Mouse (Mus musculus): Measurements from ENCODE around the gene Myo5c. TPM values are rescaled to one million over a fixed set of nuclear protein-coding genes. Genes with fewer than 3 reads are reported as not detected.
A peak's percentile ranks its signal among the peaks of the same experiment; 100 is the strongest.

The Myo5c gene
- polyA plus RNA-seq, 1 experiment from 2014 or later, result 0.56 TPM

DNA sequence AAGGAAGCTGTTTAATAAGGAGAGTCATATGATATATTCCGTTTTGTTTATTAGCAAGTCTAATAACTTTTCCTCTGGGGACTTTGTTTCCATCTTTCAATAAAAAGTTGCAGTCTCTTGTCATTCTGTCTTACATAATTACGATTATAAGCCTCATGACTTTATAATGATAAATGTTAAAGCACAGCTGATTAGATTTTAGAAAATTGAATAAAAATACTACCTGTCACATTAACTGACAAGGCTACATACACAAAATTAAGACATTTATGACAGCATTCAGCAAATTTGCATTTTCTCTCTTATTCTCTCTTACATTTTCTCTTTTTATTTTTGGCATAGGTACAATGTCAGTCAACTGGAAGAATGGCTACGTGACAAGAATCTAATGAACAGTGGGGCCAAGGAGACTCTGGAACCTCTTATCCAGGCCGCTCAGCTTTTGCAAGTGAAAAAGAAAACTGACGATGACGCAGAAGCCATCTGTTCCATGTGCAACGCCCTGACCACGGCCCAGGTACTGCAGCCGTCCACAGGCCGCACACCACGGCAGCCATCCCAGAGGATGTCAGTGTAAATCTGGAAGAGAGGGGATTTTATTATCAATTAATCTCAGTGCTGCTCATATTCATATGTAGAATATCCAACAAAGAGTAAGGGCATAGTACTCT lies 16.9 kb upstream of the Myo5c start:
- no peak overlapping the region for H3K27ac ChIP-seq (ENCODE audit: low read depth, low read length)
- ATAC-seq (ENCODE audit: low FRiP score) (no peak), DNase-seq (ENCODE audit: low spot score, missing footprints) (no peak)
- peaks cover 13% of the 10 kb centered on the region; the same call in 1 of the 2 replicates for H3K36me3 ChIP-seq (ENCODE audit: control insufficient read depth, insufficient read depth, low read length)
- H3K4me1 ChIP-seq (ENCODE audit: control insufficient read depth, insufficient read depth, low read length), result no peaks in the 10 kb centered on the region
- no peak overlapping the region for H3K4me2 ChIP-seq
- 93% methylated on average over 11 of the region's 11 CpGs for WGBS
- no peak overlapping the region for H3K9ac ChIP-seq (ENCODE audit: low read length)
- H3K27me3 ChIP-seq (ENCODE audit: control insufficient read depth, insufficient read depth, low read length), result no peaks in the 10 kb centered on the region
- no peaks in the 10 kb centered on the region for H3K9me3 ChIP-seq (ENCODE audit: control insufficient read depth, low read length)
- H3K4me3 ChIP-seq (ENCODE audit: low read depth, low read length), result no peak overlapping the region

- Histone ChIP-seq H3K4me2 (no peak overlapping the region), H3K27ac (ENCODE audit: low read depth, low read length) (no peak overlapping the region), H3K4me3 (ENCODE audit: low read depth, low read length) (no peak overlapping the region), H3K27me3 (ENCODE audit: control insufficient read depth, insufficient read depth, low read length) (no peaks in the 10 kb centered on the region), H3K4me1 (ENCODE audit: control insufficient read depth, insufficient read depth, low read length) (peaks cover 3% of the 10 kb centered on the region), H3K9me3 (ENCODE audit: control insufficient read depth, low read length) (no peaks in the 10 kb centered on the region), H3K9ac (ENCODE audit: low read length) (no peak overlapping the region), H3K36me3 (ENCODE audit: control insufficient read depth, insufficient read depth, low read length) (peaks cover 10% of the 10 kb centered on the region)
- ATAC-seq (ENCODE audit: low FRiP score) (no peak), DNase-seq (ENCODE audit: low spot score, missing footprints) (no peak)
- 79% methylated on average over 5 of the region's 5 CpGs for WGBS
These were observed 11.9 kb upstream of the Myo5c start for GRCm38 (mm10) chr9:75219942-75220341.

DNA sequence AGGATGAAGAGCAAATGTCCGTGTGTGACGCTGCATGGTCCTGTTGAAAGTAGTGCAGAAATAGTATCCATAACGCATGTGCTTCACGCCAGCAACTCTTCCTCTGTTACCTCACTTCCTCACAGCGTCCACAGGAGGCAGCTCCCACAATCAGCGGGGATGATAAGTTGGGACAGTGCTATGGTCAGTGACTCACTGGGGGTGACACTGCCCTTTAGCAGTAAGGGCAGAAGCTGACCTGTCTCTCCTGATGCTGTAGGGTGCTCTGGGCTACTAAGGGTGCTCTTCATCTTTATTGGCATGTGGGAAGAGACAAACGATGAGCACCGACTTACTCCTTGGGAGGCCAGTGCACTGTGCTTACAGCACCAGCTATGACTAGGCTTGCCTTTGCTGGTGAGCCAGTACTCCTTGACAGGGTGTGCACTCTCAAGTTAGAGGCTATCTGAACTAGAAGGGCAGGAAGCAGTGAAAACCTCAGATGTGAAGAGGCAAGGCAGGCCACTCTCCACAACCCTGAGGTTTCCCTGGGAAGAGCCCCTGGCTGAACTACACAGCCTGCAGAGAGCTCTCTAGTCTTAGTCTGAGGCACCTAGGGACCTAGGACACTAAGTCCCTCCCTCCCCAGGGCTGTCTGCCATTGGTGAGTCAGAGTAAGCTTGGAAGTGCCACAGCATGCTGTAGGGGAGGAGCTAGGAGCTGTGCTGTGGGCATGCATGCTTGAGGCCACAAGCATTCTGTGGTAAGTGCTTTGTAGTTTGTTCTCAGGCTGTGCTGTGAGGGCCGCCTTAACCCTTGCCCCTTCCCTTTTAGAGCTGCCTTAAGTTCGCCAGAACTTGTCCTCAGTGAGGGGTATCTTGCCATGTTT lies 10.2 kb upstream of the Myo5c start:
- Histone ChIP-seq H3K4me1 (ENCODE audit: control insufficient read depth, insufficient read depth, low read length) (peaks cover 3% of the 10 kb centered on the region), H3K27ac (ENCODE audit: low read depth, low read length) (no peak overlapping the region), H3K36me3 (ENCODE audit: control insufficient read depth, insufficient read depth, low read length) (peaks cover 8% of the 10 kb centered on the region), H3K9ac (ENCODE audit: low read length) (no peak overlapping the region; the same call in 1 of the 2 replicates), H3K9me3 (ENCODE audit: control insufficient read depth, low read length) (no peaks in the 10 kb centered on the region), H3K4me2 (no peak overlapping the region), H3K4me3 (ENCODE audit: low read depth, low read length) (no peak overlapping the region), H3K27me3 (ENCODE audit: control insufficient read depth, insufficient read depth, low read length) (no peaks in the 10 kb centered on the region)
- DNase-seq (ENCODE audit: low spot score, missing footprints) (no peak), ATAC-seq (ENCODE audit: low FRiP score) (peak; percentile 50; the same call in 1 of the 2 replicates)
- WGBS, result 65% methylated on average over 10 of the region's 10 CpGs

DNA sequence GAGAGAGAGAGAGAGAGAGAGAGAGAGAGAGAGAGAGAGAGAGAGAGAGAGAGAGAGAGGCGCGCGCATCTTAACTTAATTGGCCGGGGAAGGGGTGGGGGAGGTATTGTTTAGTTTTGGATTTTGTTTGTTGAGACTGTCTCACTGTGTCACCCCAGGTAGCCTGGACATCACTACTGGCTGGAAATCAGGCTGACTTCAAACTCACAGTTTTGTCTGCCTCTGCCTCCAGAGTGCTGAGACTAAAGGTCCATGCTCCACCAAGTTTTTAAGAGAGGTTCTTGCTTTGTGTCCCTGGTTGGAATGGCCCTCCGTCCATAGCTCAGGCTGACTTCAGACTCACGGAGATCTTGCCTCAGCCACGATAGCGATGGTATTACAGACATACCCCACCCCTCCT lies 1.0 kb downstream of the Myo5c start:
- peaks cover 6% of the 10 kb centered on the region for H3K4me1 ChIP-seq (ENCODE audit: control insufficient read depth, insufficient read depth, low read length)
- H3K9ac ChIP-seq (ENCODE audit: low read length), result no peak overlapping the region
- 18% methylated on average over 8 of the region's 8 CpGs for WGBS
- H3K4me2 ChIP-seq, result no peak overlapping the region
- DNase-seq (ENCODE audit: low spot score, missing footprints) (peak; percentile 89), ATAC-seq (ENCODE audit: low FRiP score) (no peak)
- no peak overlapping the region for H3K4me3 ChIP-seq (ENCODE audit: low read depth, low read length)
- no peak overlapping the region for H3K27ac ChIP-seq (ENCODE audit: low read depth, low read length)
- no peaks in the 10 kb centered on the region for H3K9me3 ChIP-seq (ENCODE audit: control insufficient read depth, low read length)
- no peaks in the 10 kb centered on the region for H3K36me3 ChIP-seq (ENCODE audit: control insufficient read depth, insufficient read depth, low read length)
- peaks cover 22% of the 10 kb centered on the region for H3K27me3 ChIP-seq (ENCODE audit: control insufficient read depth, insufficient read depth, low read length)

GRCm38 (mm10) chr9:75234271-75234741 lies 2.5 kb downstream of the Myo5c start:
- H3K36me3 ChIP-seq (ENCODE audit: control insufficient read depth, insufficient read depth, low read length), result no peaks in the 10 kb centered on the region
- no peak overlapping the region for H3K27ac ChIP-seq (ENCODE audit: low read depth, low read length)
- H3K4me3 ChIP-seq (ENCODE audit: low read depth, low read length), result no peak overlapping the region
- no peaks in the 10 kb centered on the region for H3K9me3 ChIP-seq (ENCODE audit: control insufficient read depth, low read length)
- no peak overlapping the region for H3K9ac ChIP-seq (ENCODE audit: low read length)
- no peak for ATAC-seq (ENCODE audit: low FRiP score)
- H3K4me2 ChIP-seq, result no peak overlapping the region
- H3K4me1 ChIP-seq (ENCODE audit: control insufficient read depth, insufficient read depth, low read length), result peaks cover 6% of the 10 kb centered on the region
- H3K27me3 ChIP-seq (ENCODE audit: control insufficient read depth, insufficient read depth, low read length), result peaks cover 22% of the 10 kb centered on the region
- peak; percentile 80 for DNase-seq (ENCODE audit: low spot score, missing footprints)
- 35% methylated on average over 7 of the region's 7 CpGs for WGBS

DNA sequence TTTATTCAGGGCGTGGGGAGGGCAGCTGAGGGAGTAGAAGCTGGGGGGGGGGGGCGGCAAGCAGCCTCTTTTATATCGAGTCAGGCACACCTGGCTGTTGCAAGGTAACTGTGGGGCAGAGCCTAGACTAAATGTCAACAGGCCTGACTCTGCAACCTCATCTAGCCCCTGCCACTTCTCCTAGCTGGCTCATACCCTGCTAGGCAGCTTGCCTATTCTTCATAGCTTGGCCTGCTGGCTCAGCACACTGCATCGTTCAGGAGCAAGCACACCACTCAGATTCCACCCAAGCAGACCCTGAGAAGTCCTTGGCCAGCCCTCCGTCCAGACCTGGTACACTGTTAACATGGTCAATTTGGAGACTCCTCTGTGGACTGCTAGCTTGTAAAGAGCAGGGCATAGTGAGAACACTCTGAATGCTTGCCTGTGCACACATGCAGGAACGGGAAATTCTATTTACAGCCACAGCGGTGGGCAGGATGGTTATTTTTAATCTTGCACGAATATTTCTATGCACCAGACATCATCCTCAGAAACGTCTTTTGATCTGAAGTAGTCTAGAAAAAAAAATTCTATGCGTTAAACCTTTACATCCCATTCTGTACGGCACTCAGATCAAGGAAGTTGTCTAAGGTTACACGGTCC lies 3.3 kb downstream of the Myo5c start:
- no peaks in the 10 kb centered on the region for H3K36me3 ChIP-seq (ENCODE audit: control insufficient read depth, insufficient read depth, low read length)
- H3K27ac ChIP-seq (ENCODE audit: low read depth, low read length), result no peak overlapping the region
- 79% methylated on average over 12 of the region's 12 CpGs for WGBS
- no peak overlapping the region for H3K4me2 ChIP-seq
- no peak overlapping the region for H3K4me3 ChIP-seq (ENCODE audit: low read depth, low read length)
- no peak for ATAC-seq (ENCODE audit: low FRiP score)
- H3K9ac ChIP-seq (ENCODE audit: low read length), result no peak overlapping the region
- no peaks in the 10 kb centered on the region for H3K9me3 ChIP-seq (ENCODE audit: control insufficient read depth, low read length)
- H3K27me3 ChIP-seq (ENCODE audit: control insufficient read depth, insufficient read depth, low read length), result peaks cover 22% of the 10 kb centered on the region
- DNase-seq (ENCODE audit: low spot score, missing footprints), result no peak
- H3K4me1 ChIP-seq (ENCODE audit: control insufficient read depth, insufficient read depth, low read length), result peaks cover 6% of the 10 kb centered on the region

DNA sequence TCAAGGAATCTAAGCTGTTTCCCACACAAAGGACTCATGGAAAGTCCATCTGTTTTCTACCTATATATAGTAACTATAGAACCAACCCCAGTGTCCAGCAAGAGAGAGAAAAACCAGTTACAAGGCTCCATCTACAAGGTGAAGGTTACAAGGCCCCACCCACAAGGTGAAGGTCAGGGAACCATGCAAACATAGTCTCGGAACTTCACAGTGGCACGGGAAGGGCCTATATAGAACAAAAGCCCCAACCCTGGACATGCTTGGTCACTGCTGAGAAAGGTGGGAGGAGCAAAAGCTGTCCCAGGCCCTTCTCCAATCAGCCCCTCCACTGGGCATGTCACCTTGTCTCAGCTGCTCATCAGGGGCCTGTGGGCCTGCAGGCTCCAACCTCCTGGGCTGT lies 3.9 kb downstream of the Myo5c start:
- Histone ChIP-seq H3K9me3 (ENCODE audit: control insufficient read depth, low read length) (no peaks in the 10 kb centered on the region), H3K4me2 (no peak overlapping the region), H3K36me3 (ENCODE audit: control insufficient read depth, insufficient read depth, low read length) (no peaks in the 10 kb centered on the region), H3K27ac (ENCODE audit: low read depth, low read length) (no peak overlapping the region), H3K4me3 (ENCODE audit: low read depth, low read length) (no peak overlapping the region), H3K4me1 (ENCODE audit: control insufficient read depth, insufficient read depth, low read length) (peaks cover 6% of the 10 kb centered on the region), H3K9ac (ENCODE audit: low read length) (no peak overlapping the region), H3K27me3 (ENCODE audit: control insufficient read depth, insufficient read depth, low read length) (peaks cover 20% of the 10 kb centered on the region)
- no peak for ATAC-seq (ENCODE audit: low FRiP score)
- DNase-seq (ENCODE audit: low spot score, missing footprints), result peak; percentile 39
- WGBS, result 72% methylated on average over 2 of the region's 2 CpGs

DNA sequence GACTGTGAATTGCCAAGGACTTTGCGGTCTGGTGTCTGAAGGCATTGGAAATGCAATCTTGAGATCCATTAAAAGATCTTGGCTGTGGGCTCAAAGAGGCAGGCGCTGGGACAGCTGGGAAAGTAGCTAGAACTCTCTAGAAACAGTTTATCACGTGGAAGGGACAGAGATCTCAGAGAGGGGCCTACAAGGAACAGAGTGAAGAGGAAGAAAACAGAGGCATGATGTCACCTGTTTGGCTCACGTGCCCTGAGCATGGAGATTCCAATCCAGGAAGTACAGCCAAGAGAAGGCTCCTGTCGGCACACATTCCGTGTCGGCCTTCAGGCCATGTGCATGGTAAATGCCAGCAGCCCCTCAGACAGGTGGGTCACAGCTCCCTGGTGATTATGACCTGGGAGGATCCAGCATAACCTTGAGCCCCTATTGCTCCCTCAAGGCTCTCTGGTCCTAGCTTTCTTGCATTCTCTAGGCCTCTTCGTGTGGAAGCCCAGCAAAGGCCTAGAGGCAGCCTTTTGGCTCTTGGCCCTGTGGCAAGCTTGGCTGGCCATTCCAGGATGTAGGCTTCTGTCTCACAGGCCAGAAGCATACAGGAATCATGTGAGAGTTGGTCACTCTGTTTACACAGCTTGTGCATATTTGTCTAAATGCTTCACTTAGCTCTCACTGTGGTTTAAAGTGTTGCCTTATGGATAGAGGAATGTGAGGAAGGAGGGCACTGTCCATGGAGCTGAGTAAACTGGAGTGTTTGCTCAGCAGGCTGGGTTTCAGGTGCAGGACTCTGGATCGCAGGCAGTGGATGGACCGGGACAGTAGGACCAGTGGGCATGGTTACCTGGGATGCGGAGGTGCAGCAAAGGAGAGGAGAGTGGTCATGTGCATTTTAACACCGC lies 4.8 kb downstream of the Myo5c start:
- Histone ChIP-seq H3K9me3 (ENCODE audit: control insufficient read depth, low read length) (no peaks in the 10 kb centered on the region), H3K36me3 (ENCODE audit: control insufficient read depth, insufficient read depth, low read length) (no peaks in the 10 kb centered on the region), H3K4me1 (ENCODE audit: control insufficient read depth, insufficient read depth, low read length) (peaks cover 6% of the 10 kb centered on the region), H3K9ac (ENCODE audit: low read length) (no peak overlapping the region), H3K4me2 (no peak overlapping the region), H3K4me3 (ENCODE audit: low read depth, low read length) (no peak overlapping the region), H3K27me3 (ENCODE audit: control insufficient read depth, insufficient read depth, low read length) (peaks cover 13% of the 10 kb centered on the region), H3K27ac (ENCODE audit: low read depth, low read length) (no peak overlapping the region)
- no peak for ATAC-seq (ENCODE audit: low FRiP score)
- 85% methylated on average over 12 of the region's 12 CpGs for WGBS
- DNase-seq (ENCODE audit: low spot score, missing footprints), result peak; percentile 75
